Mouse (Mus musculus): Measurements from ENCODE around the gene Zfp354c. TPM values are rescaled to one million over a fixed set of nuclear protein-coding genes. Genes with fewer than 3 reads are reported as not detected.

Zfp354c gene
- total RNA-seq (2021): 1 to 10 TPM; 6.8 to 8.0 TPM
- long read RNA-seq, experiment 1, full-length matches to known transcripts: 1 of 4 reads
- long read RNA-seq, experiment 1, partial matches to known transcripts: 1 of 4 reads
- long read RNA-seq, experiment 1, other reads (novel, unspliced or antisense): 2 of 4 reads
- long read RNA-seq, experiment 2, partial matches to known transcripts: 0 of 2 reads
- long read RNA-seq, experiment 2, other reads (novel, unspliced or antisense): 2 of 2 reads

- DNase-seq: peak; percentile 89
- intact Hi-C loops (cut with DNase I; ENCODE audit: low total_unique reads): no loop called here
Measured at GRCm38 (mm10) chr11:50827010-50827953, at the start of gene Zfp354c. Gene Zfp354c (minus strand): TSS chr11:50827724.

- DNase-seq: no peak
- intact Hi-C loops (cut with DNase I; ENCODE audit: low total_unique reads): no loop called here
Measured at GRCm38 (mm10) chr11:50850989-50851601, 23.6 kb upstream of the Zfp354c start.

- intact Hi-C loops (cut with DNase I; ENCODE audit: low total_unique reads): no loop called here
- DNase-seq: no peak
Measured at GRCm38 (mm10) chr11:50850177-50850735, 22.7 kb upstream of the Zfp354c start, which contains the start of gene Grm6. Gene Grm6 (plus strand): TSS chr11:50850685.

GRCm38 (mm10) chr11:50849310-50849709 is 21.8 kb upstream of the Zfp354c start:
- intact Hi-C loops (cut with DNase I; ENCODE audit: low total_unique reads): no loop called here
- DNase-seq: no peak

GRCm38 (mm10) chr11:50848520-50849137 is 21.1 kb upstream of the Zfp354c start:
- DNase-seq: no peak
- intact Hi-C loops (cut with DNase I; ENCODE audit: low total_unique reads): no loop called here

- no peak for DNase-seq
- intact Hi-C loops (cut with DNase I; ENCODE audit: low total_unique reads): no loop called here
Measured at GRCm38 (mm10) chr11:50847047-50847446, 19.5 kb upstream of the Zfp354c start.

- no peak for DNase-seq
- intact Hi-C loops (cut with DNase I; ENCODE audit: low total_unique reads): no loop called here
Measured at GRCm38 (mm10) chr11:50845951-50846350, 18.4 kb upstream of the Zfp354c start.

GRCm38 (mm10) chr11:50841023-50841735 is 13.7 kb upstream of the Zfp354c start, which contains the start of gene Zfp879:
Gene Zfp879 (minus strand): TSS chr11:50841552.
- intact Hi-C loops (cut with DNase I; ENCODE audit: low total_unique reads): no loop called here
- peak; percentile 85 for DNase-seq

- intact Hi-C loops (cut with DNase I; ENCODE audit: low total_unique reads): loop anchor here (10.0 kb wide), 2 partner anchors 99 to 229 kb away; partner anchors contain the start of gene Zfp354b
Measured at GRCm38 (mm10) chr11:50835727-50836126, 8.2 kb upstream of the Zfp354c start.

GRCm38 (mm10) chr11:50826214-50826613 is 1.3 kb downstream of the Zfp354c start:
- intact Hi-C loops (cut with DNase I; ENCODE audit: low total_unique reads): no loop called here
- no peak for DNase-seq

More at GRCm38 (mm10) chr11:50835727-50836126, 8.2 kb upstream of the Zfp354c start:
- no peak for DNase-seq

GRCm38 (mm10) chr11:50814233-50814632 is 13.3 kb downstream of the Zfp354c start:
- intact Hi-C loops (cut with DNase I; ENCODE audit: low total_unique reads): no loop called here
- no peak for DNase-seq

GRCm38 (mm10) chr11:50798836-50799235 is 28.7 kb downstream of the Zfp354c start:
- DNase-seq: no peak
- intact Hi-C loops (cut with DNase I; ENCODE audit: low total_unique reads): no loop called here

GRCm38 (mm10) chr11:50797674-50798073 is 29.9 kb downstream of the Zfp354c start:
- intact Hi-C loops (cut with DNase I; ENCODE audit: low total_unique reads): no loop called here
- DNase-seq: no peak

GRCm38 (mm10) chr11:50771006-50771405 is 56.5 kb downstream of the Zfp354c start:
- DNase-seq: no peak
- intact Hi-C loops (cut with DNase I; ENCODE audit: low total_unique reads): no loop called here

GRCm38 (mm10) chr11:50768995-50769749 is 58.4 kb downstream of the Zfp354c start:
- peak; percentile 86 for DNase-seq
- intact Hi-C loops (cut with DNase I; ENCODE audit: low total_unique reads): loop anchor here (5.0 to 10.0 kb wide), 2 partner anchors 174 to 327 kb away; no protein-coding TSS in a partner anchor

GRCm38 (mm10) chr11:50767039-50767438 is 60.5 kb downstream of the Zfp354c start:
- intact Hi-C loops (cut with DNase I; ENCODE audit: low total_unique reads): loop anchor here (5.0 to 10.0 kb wide), 2 partner anchors 172 to 325 kb away; no protein-coding TSS in a partner anchor

GRCm38 (mm10) chr11:50766461-50766860 is 61.1 kb downstream of the Zfp354c start:
- DNase-seq: no peak
- intact Hi-C loops (cut with DNase I; ENCODE audit: low total_unique reads): loop anchor here (5.0 to 10.0 kb wide), 2 partner anchors 172 to 324 kb away; no protein-coding TSS in a partner anchor

More at GRCm38 (mm10) chr11:50767039-50767438, 60.5 kb downstream of the Zfp354c start:
- peak; percentile 49 for DNase-seq

Data from gastrocnemius, postnatal 14 days (tissue).